Mouse (Mus musculus) G1E-ER4 (cell line): ENCODE results near the gene Olfr514. TPM values are rescaled to one million over a fixed set of nuclear protein-coding genes. Genes with fewer than 3 reads are reported as not detected.

ENCODE experiments used
- GATA1 ChIP-seq: IDR thresholded peaks from one replicate; pipeline ENCODE4 v1.8.0; 2012; ENCODE audit warnings: low read length, inconsistent platforms
- polyA plus RNA-seq: library from polyadenylated mRNA; stranded (reverse); fragments of >175 nt; gene quantifications from 2 replicates; pipeline ENCODE4 v1.2.3, GENCODE M21; 2012

The Olfr514 gene
- not detected in 2 replicates for polyA plus RNA-seq

- TF ChIP-seq GATA1, result no peak
Observed at GRCm38 (mm10) chr7:108825897-108826296, at the start of gene Olfr514. Gene Olfr514 (minus strand): TSS chr7:108825997.

DNA sequence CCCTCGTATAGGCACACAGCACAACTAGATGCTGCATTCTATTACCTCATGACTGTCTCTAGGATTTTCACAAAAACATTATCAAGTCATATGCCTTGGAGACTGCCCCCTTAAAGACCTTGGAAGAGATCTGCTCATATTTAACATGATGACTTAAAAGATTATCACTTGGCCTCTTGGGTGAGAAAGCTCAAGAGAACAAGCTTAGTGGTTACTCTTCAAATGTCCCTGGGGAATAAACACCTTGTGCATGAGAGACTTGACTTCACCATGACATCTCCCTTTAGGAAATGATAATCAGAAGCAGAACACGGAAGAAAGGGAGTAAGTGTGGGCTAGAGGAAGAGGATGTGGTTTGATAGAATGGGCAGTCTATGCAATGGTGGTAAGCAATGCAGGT, 46.5 kb upstream of the Olfr514 start, which contains the start of gene Olfr517:
Olfr517 (minus strand) TSS at position 101 of the 400 bp plus-strand sequence.
- TF ChIP-seq GATA1, result no peak

DNA sequence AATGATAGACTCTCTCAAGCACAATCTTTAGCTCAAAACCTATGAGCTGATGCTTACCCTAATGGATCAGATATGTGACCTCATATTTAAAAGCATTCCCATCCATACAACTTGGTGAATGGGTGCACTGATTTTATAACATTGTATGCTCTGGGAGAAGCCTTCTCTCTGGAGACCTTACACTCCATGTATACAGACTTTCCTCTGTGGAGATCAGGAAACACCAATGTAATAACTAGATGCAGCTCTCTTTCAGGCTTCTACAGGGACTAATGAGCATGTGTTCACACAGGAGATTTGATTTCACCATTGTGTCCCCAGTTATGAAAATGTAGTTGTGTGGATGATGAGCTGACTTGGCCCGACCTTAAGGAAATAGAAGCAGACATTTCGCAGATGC, 24.6 kb upstream of the Olfr514 start, which contains the start of gene Olfr516:
Olfr516 (minus strand) TSS at position 101 of the 400 bp plus-strand sequence.
- TF ChIP-seq GATA1, result no peak

GRCm38 (mm10) chr7:108797205-108797933, 28.4 kb downstream of the Olfr514 start:
- TF ChIP-seq GATA1, result no peak

Other genes with a start within 250 kb of the Olfr514 start
- gene Olfr506, start 215.2 kb downstream of the Olfr514 start, polyA plus RNA-seq, result not detected in 2 replicates
- gene Olfr507, start 204.2 kb downstream of the Olfr514 start, polyA plus RNA-seq, result not detected in 2 replicates
- not detected in 2 replicates for gene Olfr508, start 196.0 kb downstream of the Olfr514 start, polyA plus RNA-seq
- gene Olfr509, start 174.1 kb downstream of the Olfr514 start, polyA plus RNA-seq, result not detected in 2 replicates
- not detected in 2 replicates for gene Olfr510, start 159.6 kb downstream of the Olfr514 start, polyA plus RNA-seq
- not detected in 2 replicates for gene Olfr512, start 112.7 kb downstream of the Olfr514 start, polyA plus RNA-seq
- not detected in 2 replicates for gene Olfr513, start 75.0 kb downstream of the Olfr514 start, polyA plus RNA-seq
- gene Olfr516, start 24.5 kb upstream of the Olfr514 start, polyA plus RNA-seq, result not detected in 2 replicates
- not detected in 2 replicates for gene Olfr517, start 46.4 kb upstream of the Olfr514 start, polyA plus RNA-seq
- not detected in 2 replicates for gene Olfr518, start 59.0 kb upstream of the Olfr514 start, polyA plus RNA-seq
- gene Olfr519, start 68.4 kb upstream of the Olfr514 start, polyA plus RNA-seq, result not detected in 2 replicates
- 0.04 and 0.05 TPM in 2 replicates for gene Nlrp10, start 104.2 kb upstream of the Olfr514 start, polyA plus RNA-seq
- 626 and 785 TPM in 2 replicates for gene Eif3f, start 108.4 kb upstream of the Olfr514 start, polyA plus RNA-seq
- gene Tub, start 124.3 kb upstream of the Olfr514 start, polyA plus RNA-seq, result not detected in 2 replicates